Mouse (Mus musculus) limb, embryonic 12.5 days (tissue): Measurements from ENCODE around the gene Akt1. TPM values are rescaled to one million over a fixed set of nuclear protein-coding genes. Genes with fewer than 3 reads are reported as not detected.

Source experiments
- ATAC-seq: fragments of 200-750 bp; cut with Nextera tagmentation; 2 replicates; pipeline ENCODE4 v1.8.0; 2017; ENCODE audit warnings: low read depth, moderate TSS enrichment; ENCODE audit not compliant: insufficient number of reproducible peaks, insufficient read depth, low FRiP score, low TSS enrichment
- H3K27ac ChIP-seq: fragments of 300-500 bp; sonication (generic); 2 replicates; pipeline ENCODE4 v1.5.1; 2016; ENCODE audit warnings: mild to moderate bottlenecking, moderate library complexity
- H3K27me3 ChIP-seq: fragments of 300-500 bp; sonication (generic); 2 replicates; pipeline ENCODE4 v1.6.1; 2016; ENCODE audit warnings: mild to moderate bottlenecking, moderate library complexity
- H3K36me3 ChIP-seq: fragments of 300-500 bp; sonication (generic); 2 replicates; pipeline ENCODE4 v1.6.1; 2016; ENCODE audit warnings: mild to moderate bottlenecking, moderate library complexity
- H3K4me1 ChIP-seq: fragments of 300-500 bp; sonication (generic); replicated peaks from 2 replicates; pipeline ENCODE4 v1.6.1; 2016
- H3K4me2 ChIP-seq: fragments of 300-500 bp; sonication (generic); 2 replicates; pipeline ENCODE4 v1.6.1; 2016; ENCODE audit warnings: mild to moderate bottlenecking, moderate library complexity
- H3K4me3 ChIP-seq: fragments of 300-500 bp; sonication (generic); replicated peaks from 2 replicates; pipeline ENCODE4 v1.5.1; 2016; ENCODE audit warnings: mild to moderate bottlenecking
- H3K9ac ChIP-seq: fragments of 300-500 bp; sonication (generic); replicated peaks from 2 replicates; pipeline ENCODE4 v1.6.1; 2016; ENCODE audit warnings: mild to moderate bottlenecking, moderate library complexity
- H3K9me3 ChIP-seq: fragments of 300-500 bp; sonication (generic); 2 replicates; pipeline ENCODE4 v1.6.1; 2016; ENCODE audit warnings: mild to moderate bottlenecking, moderate library complexity
- WGBS: fragments of 180-500 bp; shearing (Covaris S2); methylation state at CpG from one replicate; pipeline ENCODE4 v1.1.7; 2016; 5-methylcytosine and 5-hydroxymethylcytosine counted together
- polyA plus RNA-seq: library from polyadenylated mRNA; unstranded; fragments of >200 nt; fragmentation: Nextera tagmentation; extraction: Ambion mirVana; gene quantifications from 2 replicates; pipeline ENCODE4 v1.2.1, GENCODE M21; 2016

Gene Akt1
- polyA plus RNA-seq, 1 experiment from 2014 or later, result 156 TPM

DNA sequence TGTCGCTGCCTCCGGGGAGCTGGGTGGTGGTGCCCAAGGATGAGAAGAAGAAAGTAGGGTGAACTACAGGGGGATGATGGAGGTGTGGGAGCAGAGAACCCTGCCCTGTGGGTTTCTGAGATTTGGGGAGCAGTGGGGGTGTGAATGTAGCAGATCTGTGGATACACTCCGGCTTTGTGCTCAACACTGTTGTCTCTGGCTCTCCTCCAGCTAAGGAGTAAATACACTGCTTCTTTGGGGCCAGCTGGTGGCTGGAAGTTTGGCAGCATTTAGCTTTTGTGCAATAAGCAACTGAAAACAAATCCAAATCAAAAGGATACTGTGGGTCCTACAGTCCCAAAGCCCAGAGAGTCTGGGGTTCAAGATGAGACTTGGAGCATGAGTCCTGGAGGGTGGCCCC lies 39.3 kb upstream of the Akt1 start:
- Histone ChIP-seq H3K27me3 (peaks cover 9% of the 10 kb centered on the region), H3K4me1 (peaks cover 10% of the 10 kb centered on the region), H3K9me3 (no peaks in the 10 kb centered on the region), H3K9ac (no peak overlapping the region), H3K36me3 (no peaks in the 10 kb centered on the region), H3K27ac (peak overlapping the region; percentile 59; the same call in 1 of the 2 replicates), H3K4me3 (no peak overlapping the region), H3K4me2 (no peak overlapping the region)
- no peak for ATAC-seq
- 76% methylated on average over 3 of the region's 3 CpGs for WGBS

DNA sequence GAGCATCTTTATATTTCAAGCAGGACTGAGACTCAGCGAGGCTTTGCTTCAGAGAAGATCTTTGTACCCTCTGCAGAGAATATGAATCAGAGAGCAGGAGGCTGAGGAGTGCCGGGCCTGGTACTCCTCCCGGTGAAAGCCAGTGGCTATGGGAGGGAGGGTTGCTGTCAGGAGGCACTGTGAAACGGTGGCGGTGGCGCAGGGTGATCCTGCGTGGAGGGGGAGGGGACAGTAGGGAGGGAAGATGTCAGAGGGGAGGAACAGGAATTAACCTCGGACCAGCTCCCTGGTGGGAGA lies 32.8 kb upstream of the Akt1 start:
- no peak overlapping the region for H3K27ac ChIP-seq
- no peaks in the 10 kb centered on the region for H3K9me3 ChIP-seq
- H3K36me3 ChIP-seq, result no peaks in the 10 kb centered on the region
- ATAC-seq, result no peak
- 23% methylated on average over 8 of the region's 8 CpGs for WGBS
- H3K27me3 ChIP-seq, result peaks cover 38% of the 10 kb centered on the region
- no peak overlapping the region for H3K9ac ChIP-seq
- H3K4me2 ChIP-seq, result peak overlapping the region; percentile 48
- no peak overlapping the region for H3K4me3 ChIP-seq
- peaks cover 3% of the 10 kb centered on the region for H3K4me1 ChIP-seq

DNA sequence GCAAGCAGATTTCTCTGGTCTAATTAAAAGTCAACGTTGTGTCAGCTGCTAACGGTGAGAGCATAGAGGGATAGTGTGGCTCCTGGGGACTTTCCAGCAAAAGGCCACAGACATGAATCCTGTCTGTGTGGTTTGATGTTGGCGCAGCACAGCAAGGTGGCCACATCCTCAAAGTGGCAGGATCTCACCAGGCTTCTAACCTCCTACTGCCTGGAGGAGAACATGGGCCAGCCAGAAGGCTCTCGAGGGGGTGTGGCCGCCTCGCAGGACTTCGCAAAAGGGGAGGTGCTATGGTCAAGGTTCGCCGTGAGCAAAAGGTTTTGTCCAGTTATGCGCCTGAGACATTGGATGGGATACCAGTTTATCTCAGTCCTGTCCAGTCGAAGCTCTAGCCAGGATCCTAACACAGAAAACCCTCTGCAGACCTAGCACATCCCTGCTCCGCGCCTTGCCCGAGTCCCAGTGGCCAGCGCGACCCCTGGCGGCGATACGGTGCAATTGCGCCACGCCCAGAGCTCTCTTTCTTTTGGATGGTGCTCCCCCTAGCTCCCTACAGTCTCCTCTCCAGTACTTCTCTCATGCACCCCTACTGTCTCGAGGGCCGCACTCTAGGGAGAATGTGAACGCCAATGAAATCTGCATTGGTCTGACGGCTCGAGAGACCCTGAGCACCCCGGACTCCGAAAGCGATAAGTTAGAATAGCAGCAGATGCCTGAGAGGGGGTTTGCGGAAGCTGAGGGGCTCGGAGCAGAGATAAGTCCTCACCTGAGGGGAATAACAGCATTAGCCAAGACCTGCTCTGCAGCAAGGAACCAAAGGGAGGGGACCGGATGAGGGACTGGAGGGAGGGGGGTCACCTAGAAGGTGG lies 32.3 kb upstream of the Akt1 start:
- H3K27ac ChIP-seq, result no peak overlapping the region
- no peak overlapping the region; the same call in 1 of the 2 replicates for H3K9ac ChIP-seq
- peak overlapping the region; percentile 48 for H3K4me2 ChIP-seq
- no peaks in the 10 kb centered on the region for H3K36me3 ChIP-seq
- H3K4me1 ChIP-seq, result peaks cover 7% of the 10 kb centered on the region
- H3K9me3 ChIP-seq, result no peaks in the 10 kb centered on the region
- 14% methylated on average over 32 of the region's 32 CpGs for WGBS
- peaks cover 39% of the 10 kb centered on the region for H3K27me3 ChIP-seq
- ATAC-seq, result peak; percentile 53; the same call in 1 of the 2 replicates
- peak overlapping the region; percentile 27 for H3K4me3 ChIP-seq

DNA sequence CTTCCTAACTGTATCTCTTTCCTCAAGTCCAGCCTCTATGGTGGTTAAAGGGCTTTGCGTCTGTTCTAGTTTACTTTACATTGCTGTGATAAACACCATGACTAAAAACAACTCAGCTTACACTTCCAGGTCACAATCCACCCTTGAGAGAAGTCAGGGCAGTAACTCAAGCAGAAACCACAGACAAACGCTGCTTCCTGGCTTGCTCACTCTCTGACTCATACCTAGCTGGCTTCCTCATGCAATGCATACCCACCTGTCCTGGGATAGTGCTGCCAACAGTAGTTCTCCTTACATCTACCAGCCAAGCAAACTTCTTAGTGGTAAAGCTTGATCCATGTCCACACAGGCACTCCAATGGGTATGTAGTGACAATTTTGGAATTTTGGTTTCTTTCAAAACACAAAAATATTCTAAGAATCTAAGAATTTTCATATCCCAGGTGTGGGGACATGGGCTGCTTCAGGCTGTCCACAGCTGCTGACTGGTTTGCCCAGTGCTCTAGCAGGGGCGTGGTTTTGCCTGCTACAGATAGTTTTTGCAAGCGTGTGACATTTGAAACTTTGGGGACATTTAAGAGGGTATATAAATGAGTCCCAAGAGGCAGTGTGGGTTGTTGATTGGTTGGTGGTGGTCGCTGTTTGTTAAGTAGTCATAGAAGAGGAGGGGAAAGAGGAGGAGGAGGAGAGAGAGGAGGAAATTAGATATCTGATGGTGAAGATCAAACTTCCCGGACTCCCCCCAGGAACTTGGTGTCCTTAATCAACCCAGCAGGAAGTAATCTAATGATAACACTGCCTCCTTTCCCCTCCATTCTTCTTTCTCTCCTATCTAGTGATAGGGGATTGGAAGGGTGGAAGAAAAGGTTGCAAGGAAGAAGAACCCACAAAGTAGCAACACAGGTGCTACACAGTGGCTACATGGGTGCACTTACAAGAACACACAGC lies 28.0 kb upstream of the Akt1 start:
- Histone ChIP-seq H3K9me3 (no peaks in the 10 kb centered on the region), H3K9ac (no peak overlapping the region), H3K4me2 (no peak overlapping the region), H3K36me3 (no peaks in the 10 kb centered on the region), H3K4me3 (no peak overlapping the region), H3K27me3 (peaks cover 48% of the 10 kb centered on the region), H3K27ac (no peak overlapping the region), H3K4me1 (peaks cover 24% of the 10 kb centered on the region)
- ATAC-seq, result no peak
- WGBS, result 52% methylated on average over 6 of the region's 6 CpGs

DNA sequence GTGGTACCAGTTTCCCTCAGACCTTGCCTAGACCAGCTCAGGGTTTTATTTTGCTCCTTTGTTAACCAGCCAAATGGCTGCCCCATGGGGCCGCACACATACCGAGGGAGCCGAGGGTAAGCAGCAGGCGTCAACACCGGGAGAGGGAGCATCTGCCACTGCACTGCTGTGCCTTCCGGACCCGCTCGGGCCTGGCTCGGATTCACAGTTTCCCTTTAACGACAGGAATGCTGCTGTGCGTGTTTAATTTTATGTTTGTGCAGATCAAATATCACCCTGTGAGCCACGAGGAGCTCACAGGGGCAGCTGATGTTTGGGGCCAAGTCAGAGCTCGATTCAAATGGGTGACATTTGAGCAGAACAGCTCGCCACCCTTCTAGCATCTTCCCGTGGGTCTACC lies 25.8 kb upstream of the Akt1 start:
- Histone ChIP-seq H3K9me3 (no peaks in the 10 kb centered on the region), H3K4me2 (peak overlapping the region; percentile 44), H3K27me3 (peaks cover 34% of the 10 kb centered on the region), H3K4me1 (peaks cover 24% of the 10 kb centered on the region), H3K27ac (0 out of 2 replicates have a peak overlapping the region, but pooled peaks have one; percentile 56), H3K4me3 (peak overlapping the region; percentile 16), H3K9ac (peak overlapping the region; percentile 27), H3K36me3 (no peaks in the 10 kb centered on the region)
- peak; percentile 63; the same call in 1 of the 2 replicates for ATAC-seq
- WGBS, result 6% methylated on average over 15 of the region's 15 CpGs

DNA sequence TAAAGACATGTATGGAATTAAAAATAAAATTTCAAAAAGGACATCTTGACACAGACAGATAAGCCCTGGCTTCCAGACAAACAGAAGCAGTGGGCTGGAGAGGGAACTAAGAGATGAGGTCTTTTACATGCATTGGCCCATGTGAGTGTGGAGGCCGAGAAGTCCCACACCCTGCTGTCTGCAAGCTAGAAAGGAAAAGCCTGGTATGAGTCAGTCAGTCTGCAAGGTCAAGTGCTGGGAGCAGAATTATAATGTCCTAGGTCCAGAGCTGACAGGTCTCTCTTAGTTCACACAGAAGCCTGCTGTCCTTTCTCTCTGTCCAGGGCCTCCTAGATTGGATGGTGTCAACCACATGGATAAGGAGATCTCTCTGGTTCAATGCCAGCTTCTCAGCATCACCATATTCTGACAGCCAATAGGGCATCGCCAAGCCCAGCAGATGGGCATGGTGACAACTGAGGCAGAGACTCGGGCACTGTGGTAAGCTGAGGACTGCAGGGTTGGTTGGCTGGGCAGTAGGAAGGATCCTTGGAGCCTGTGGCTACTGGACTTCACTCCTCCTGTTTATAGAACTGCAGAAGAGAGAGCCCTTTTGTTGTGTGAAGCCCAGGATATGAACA lies 22.2 kb upstream of the Akt1 start:
- H3K4me3 ChIP-seq, result no peak overlapping the region
- ATAC-seq, result no peak
- H3K27ac ChIP-seq, result no peak overlapping the region
- no peak overlapping the region for H3K4me2 ChIP-seq
- H3K27me3 ChIP-seq, result peaks cover 32% of the 10 kb centered on the region
- no peaks in the 10 kb centered on the region for H3K36me3 ChIP-seq
- no peak overlapping the region for H3K9ac ChIP-seq
- WGBS, result 80% methylated on average over 3 of the region's 3 CpGs
- peaks cover 31% of the 10 kb centered on the region for H3K4me1 ChIP-seq
- H3K9me3 ChIP-seq, result no peaks in the 10 kb centered on the region

DNA sequence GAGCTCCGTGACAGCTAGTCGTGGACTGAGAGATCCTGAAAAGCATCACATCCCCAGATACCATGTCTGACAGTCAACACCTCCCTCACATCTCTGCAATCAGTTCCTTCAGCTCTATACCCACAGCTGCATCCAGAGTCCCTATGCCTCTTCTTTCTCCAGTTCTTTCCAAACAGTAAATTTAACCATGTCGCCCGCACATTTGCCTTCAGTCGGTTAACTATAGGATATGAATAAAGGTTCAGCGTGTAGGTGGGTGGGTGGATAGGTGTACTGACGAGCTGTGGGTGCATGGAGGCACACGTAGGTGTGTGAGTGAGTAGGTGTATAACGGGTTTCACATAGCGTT lies 19.4 kb upstream of the Akt1 start:
- H3K27me3 ChIP-seq, result peaks cover 9% of the 10 kb centered on the region
- H3K4me3 ChIP-seq, result peak overlapping the region; percentile 71
- peak overlapping the region; percentile 73 for H3K4me2 ChIP-seq
- peak overlapping the region; percentile 79 for H3K27ac ChIP-seq
- H3K36me3 ChIP-seq, result peaks cover 5% of the 10 kb centered on the region; the same call in 1 of the 2 replicates
- no peaks in the 10 kb centered on the region for H3K9me3 ChIP-seq
- ATAC-seq, result no peak
- H3K9ac ChIP-seq, result peak overlapping the region; percentile 86
- 80% methylated on average over 10 of the region's 10 CpGs for WGBS
- peaks cover 13% of the 10 kb centered on the region for H3K4me1 ChIP-seq

DNA sequence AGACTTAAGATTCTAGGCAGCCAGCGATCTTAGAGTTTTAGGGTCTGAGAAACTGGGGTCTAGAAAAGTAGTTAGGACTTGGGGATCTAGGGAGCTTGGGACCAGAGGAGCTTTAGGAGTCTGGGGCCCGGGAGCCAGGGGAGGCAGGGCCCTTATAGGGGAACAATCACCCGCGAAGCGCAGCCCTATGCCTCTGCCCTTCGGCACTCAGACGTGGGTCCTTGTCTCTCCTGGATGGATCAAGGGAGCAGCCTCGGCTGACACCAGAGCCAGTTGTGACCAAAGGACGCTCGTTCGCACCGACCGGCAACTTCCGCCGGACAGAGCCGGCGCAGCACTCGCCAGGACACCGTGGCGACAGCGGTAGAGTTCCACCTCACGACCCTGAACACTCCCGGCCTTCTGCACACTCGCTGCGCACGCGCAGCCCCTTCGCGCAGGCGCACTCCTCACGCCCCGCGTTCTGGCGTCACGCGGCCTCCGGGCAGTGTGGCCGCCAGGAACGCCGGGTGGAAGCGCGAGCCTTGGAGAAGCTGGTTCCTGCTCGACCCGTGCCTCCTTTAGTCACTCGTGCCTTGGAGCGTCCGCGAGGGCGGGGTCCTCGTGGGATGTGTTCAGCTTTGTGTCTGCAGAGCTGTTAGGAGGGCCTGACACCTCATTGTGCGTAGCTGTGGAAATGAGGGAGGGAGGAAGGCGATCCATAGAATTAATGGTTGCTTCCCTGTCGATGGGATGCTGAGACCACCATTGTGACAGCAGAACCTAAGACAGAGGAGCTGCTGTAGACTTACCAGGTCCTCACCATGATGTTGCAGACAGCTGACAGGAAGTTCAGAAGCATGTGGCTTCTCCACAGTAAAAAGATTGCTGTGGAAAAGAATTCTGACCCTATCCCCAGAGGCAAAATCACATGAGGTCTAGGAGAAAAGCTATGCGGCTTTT lies 18.8 kb upstream of the Akt1 start:
- H3K4me2 ChIP-seq, result peak overlapping the region; percentile 73
- peaks cover 13% of the 10 kb centered on the region for H3K4me1 ChIP-seq
- WGBS, result 3% methylated on average over 54 of the region's 54 CpGs
- peak; percentile 87 for ATAC-seq
- H3K27me3 ChIP-seq, result peaks cover 5% of the 10 kb centered on the region; the same call in 1 of the 2 replicates
- peak overlapping the region; percentile 79 for H3K27ac ChIP-seq
- peak overlapping the region; percentile 71 for H3K4me3 ChIP-seq
- peaks cover 5% of the 10 kb centered on the region; the same call in 1 of the 2 replicates for H3K36me3 ChIP-seq
- no peaks in the 10 kb centered on the region for H3K9me3 ChIP-seq
- H3K9ac ChIP-seq, result peak overlapping the region; percentile 86

DNA sequence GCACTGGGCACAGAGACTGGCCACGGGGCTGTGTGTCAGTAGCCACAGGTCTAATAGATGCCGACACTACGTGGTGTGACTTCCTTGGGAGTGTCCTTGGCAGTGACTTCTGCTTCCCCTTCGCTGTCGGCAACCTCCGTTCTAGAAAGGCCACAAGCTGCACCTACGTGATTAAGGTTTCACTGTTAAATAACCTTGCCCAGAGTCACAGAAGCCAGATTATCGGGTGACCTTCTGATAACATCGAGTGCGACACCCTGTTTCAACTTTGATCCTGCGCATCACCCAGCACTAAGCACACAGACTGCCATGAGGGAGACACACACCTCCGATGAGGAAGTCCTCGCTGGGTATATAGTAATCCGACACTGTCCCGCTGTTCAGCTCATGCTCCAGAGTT lies 13.8 kb upstream of the Akt1 start:
- H3K36me3 ChIP-seq, result peaks cover 5% of the 10 kb centered on the region; the same call in 1 of the 2 replicates
- no peaks in the 10 kb centered on the region for H3K9me3 ChIP-seq
- H3K4me3 ChIP-seq, result no peak overlapping the region
- no peak for ATAC-seq
- H3K27ac ChIP-seq, result no peak overlapping the region
- WGBS, result 74% methylated on average over 15 of the region's 15 CpGs
- no peak overlapping the region for H3K4me2 ChIP-seq
- peaks cover 7% of the 10 kb centered on the region; the same call in 1 of the 2 replicates for H3K4me1 ChIP-seq
- peaks cover 3% of the 10 kb centered on the region; the same call in 1 of the 2 replicates for H3K27me3 ChIP-seq
- no peak overlapping the region for H3K9ac ChIP-seq

DNA sequence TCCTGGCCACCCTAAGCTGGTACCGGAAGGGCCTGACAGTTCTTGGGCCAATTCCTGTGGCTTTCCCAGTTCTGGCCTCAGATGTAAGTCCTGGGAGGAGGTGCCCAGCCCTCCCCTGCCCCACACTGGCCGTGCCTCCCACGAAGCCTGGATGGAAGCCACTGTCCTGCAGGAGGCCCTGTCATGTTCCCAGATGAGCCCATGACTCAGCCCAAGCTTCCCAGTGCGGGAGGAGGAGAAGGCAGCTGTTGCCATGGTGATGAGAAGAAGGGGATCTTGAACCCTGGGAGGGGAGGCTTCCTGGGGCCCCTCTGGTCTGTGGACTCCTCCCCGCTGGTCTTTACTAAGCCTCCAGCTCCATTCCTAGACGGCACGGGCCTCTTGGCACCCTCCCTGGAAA lies 8.7 kb upstream of the Akt1 start:
- Histone ChIP-seq H3K27me3 (peaks cover 52% of the 10 kb centered on the region), H3K27ac (no peak overlapping the region), H3K36me3 (no peaks in the 10 kb centered on the region), H3K9ac (no peak overlapping the region), H3K4me3 (no peak overlapping the region), H3K4me2 (no peak overlapping the region), H3K4me1 (peaks cover 10% of the 10 kb centered on the region), H3K9me3 (no peaks in the 10 kb centered on the region)
- no peak for ATAC-seq
- WGBS, result 67% methylated on average over 7 of the region's 7 CpGs
